Mouse (Mus musculus) kidney, embryonic 15.5 days (tissue): ENCODE measurements around the gene Gpr132. TPM values are rescaled to one million over a fixed set of nuclear protein-coding genes. Genes with fewer than 3 reads are reported as not detected.
"Not testable (repeated sequence)": the region's sequence is repeated elsewhere in the genome, so short reads cannot be mapped to it uniquely, and the experiment has no call there.

Experiments used
- ATAC-seq: fragments of 200-750 bp; cut with Nextera tagmentation; replicated peaks from 2 replicates; pipeline ENCODE4 v1.8.0; 2017; ENCODE audit warnings: moderate TSS enrichment; ENCODE audit not compliant: low FRiP score
- H3K27ac ChIP-seq: fragments of 300-500 bp; sonication (generic); 2 replicates; pipeline ENCODE4 v1.5.1; 2015; ENCODE audit warnings: mild to moderate bottlenecking, inconsistent platforms
- H3K27me3 ChIP-seq: fragments of 300-500 bp; sonication (generic); 2 replicates; pipeline ENCODE4 v1.6.1; 2015; ENCODE audit warnings: inconsistent platforms
- H3K36me3 ChIP-seq: fragments of 300-500 bp; sonication (generic); 2 replicates; pipeline ENCODE4 v1.6.1; 2015; ENCODE audit warnings: inconsistent platforms
- H3K4me1 ChIP-seq: fragments of 300-500 bp; sonication (generic); 2 replicates; pipeline ENCODE4 v1.6.1; 2015; ENCODE audit warnings: inconsistent platforms
- H3K4me2 ChIP-seq: fragments of 300-500 bp; sonication (generic); 2 replicates; pipeline ENCODE4 v1.6.1; 2015; ENCODE audit warnings: moderate library complexity, mild to moderate bottlenecking, inconsistent platforms
- H3K4me3 ChIP-seq: fragments of 300-500 bp; sonication (generic); replicated peaks from 2 replicates; pipeline ENCODE4 v1.5.1; 2015; ENCODE audit warnings: mild to moderate bottlenecking, inconsistent platforms
- H3K9ac ChIP-seq: fragments of 300-500 bp; sonication (generic); 2 replicates; pipeline ENCODE4 v1.6.1; 2015; ENCODE audit warnings: mild to moderate bottlenecking, inconsistent platforms
- H3K9me3 ChIP-seq: fragments of 300-500 bp; sonication (generic); replicated peaks from 2 replicates; pipeline ENCODE4 v1.6.1; 2016; ENCODE audit warnings: inconsistent platforms
- WGBS: fragments of 180-500 bp; shearing (Covaris S2); methylation state at CpG from one replicate; pipeline ENCODE4 v1.1.7; 2015; ENCODE audit warnings: mixed read lengths; 5-methylcytosine and 5-hydroxymethylcytosine counted together
- polyA plus RNA-seq: library from polyadenylated mRNA; unstranded; fragments of >200 nt; fragmentation: Nextera tagmentation; extraction: Ambion mirVana; gene quantifications from 2 replicates; pipeline ENCODE4 v1.2.1, GENCODE M21; 2015

Gpr132 gene
- polyA plus RNA-seq, 1 experiment from 2014 or later, result 0.12 TPM

DNA sequence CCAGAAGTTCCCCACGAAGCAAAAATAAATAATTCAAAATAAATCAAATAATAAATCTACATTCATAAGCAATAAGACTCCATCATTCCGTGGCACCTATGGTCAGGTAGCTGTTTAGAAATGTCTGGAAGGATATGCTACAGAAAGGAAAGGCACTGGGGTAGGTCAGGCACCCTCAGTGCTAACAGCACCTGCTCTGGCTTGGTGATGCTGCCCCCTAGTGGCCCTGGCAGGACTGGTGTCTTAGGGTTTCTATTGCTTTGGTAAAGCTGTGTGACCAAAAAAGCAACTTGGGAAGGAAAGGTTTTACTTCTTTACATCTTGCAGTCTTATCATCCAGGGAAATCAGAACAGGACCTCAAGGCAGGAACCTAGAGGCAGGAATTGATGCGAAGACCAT lies 24.2 kb downstream of the Gpr132 start:
- Histone ChIP-seq H3K4me3 (no peak overlapping the region), H3K36me3 (no peaks in the 10 kb centered on the region), H3K4me2 (no peak overlapping the region), H3K9ac (no peak overlapping the region), H3K27me3 (no peaks in the 10 kb centered on the region; the same call in 1 of the 2 replicates), H3K4me1 (no peaks in the 10 kb centered on the region), H3K27ac (no peak overlapping the region), H3K9me3 (no peaks in the 10 kb centered on the region)
- 19% methylated on average over 3 of the region's 3 CpGs for WGBS
- peak; percentile 71; the same call in 1 of the 2 replicates for ATAC-seq

- not testable (repeated sequence) for ATAC-seq, H3K9ac ChIP-seq, H3K27me3 ChIP-seq, H3K4me2 ChIP-seq, H3K4me3 ChIP-seq, H3K27ac ChIP-seq, H3K9me3 ChIP-seq, H3K36me3 ChIP-seq, H3K4me1 ChIP-seq
- WGBS, result 78% methylated on average over 2 of the region's 2 CpGs
These were observed 25.9 kb downstream of the Gpr132 start for GRCm38 (mm10) chr12:112842128-112842527.

DNA sequence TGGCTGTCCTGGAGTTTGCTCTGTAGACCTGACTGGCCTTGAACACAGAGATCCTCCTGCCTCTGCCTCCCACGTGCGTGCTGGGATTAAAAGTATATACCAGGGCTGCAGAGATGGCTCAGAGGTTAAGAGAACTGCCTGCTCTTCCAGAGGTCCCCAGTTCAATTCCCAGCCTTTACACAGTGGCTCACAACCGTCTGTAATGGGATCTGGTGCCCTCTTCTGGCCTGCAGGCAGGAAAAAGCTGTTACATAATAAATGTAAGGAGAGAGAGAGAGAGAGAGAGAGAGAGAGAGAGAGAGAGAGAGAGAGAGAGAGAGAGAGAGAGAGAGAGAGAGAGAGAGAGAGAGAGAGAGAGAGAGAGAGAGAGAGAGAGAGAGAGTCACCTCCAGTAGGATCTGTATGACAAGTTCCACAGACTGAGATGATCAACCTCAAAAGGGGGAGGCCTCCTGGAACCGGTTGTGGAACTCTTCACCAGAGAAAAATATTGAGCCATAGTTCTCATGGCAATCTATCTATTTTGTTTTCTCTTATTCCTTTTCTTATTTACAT lies 26.6 kb downstream of the Gpr132 start:
- ATAC-seq, H3K9ac ChIP-seq: not testable (repeated sequence)
- WGBS, result 64% methylated on average over 4 of the region's 4 CpGs

GRCm38 (mm10) chr12:112840209-112841086 lies 27.6 kb downstream of the Gpr132 start:
- Histone ChIP-seq H3K27me3 (no peaks in the 10 kb centered on the region; the same call in 1 of the 2 replicates), H3K9ac (no peak overlapping the region), H3K4me2 (no peak overlapping the region), H3K4me1 (no peaks in the 10 kb centered on the region), H3K4me3 (no peak overlapping the region), H3K9me3 (no peaks in the 10 kb centered on the region), H3K27ac (no peak overlapping the region), H3K36me3 (no peaks in the 10 kb centered on the region)
- no peak for ATAC-seq
- 82% methylated on average over 25 of the region's 25 CpGs for WGBS

More for the DNA sequence above, 26.6 kb downstream of the Gpr132 start:
- not testable (repeated sequence) for H3K4me2 ChIP-seq, H3K27ac ChIP-seq, H3K9me3 ChIP-seq, H3K36me3 ChIP-seq, H3K27me3 ChIP-seq, H3K4me1 ChIP-seq, H3K4me3 ChIP-seq

DNA sequence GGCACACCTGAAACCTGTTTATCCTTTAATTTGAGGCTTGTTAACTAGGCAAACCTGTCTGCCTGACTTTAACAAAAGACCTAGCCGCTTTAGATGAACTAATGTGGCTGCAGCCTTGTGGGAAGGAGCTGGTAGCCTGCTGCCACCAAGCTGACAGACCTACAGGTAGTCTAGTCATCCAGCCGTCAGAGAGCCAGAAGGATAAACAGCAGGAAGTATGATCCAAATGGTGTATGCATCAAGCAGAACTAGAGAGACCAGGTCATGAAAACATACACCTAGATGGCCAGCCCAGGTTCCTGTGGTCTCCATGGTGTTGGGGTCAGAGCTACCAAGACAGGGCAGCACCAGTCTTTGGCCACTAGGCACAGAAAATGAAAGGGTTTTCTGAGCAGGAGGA lies 33.0 kb downstream of the Gpr132 start:
- Histone ChIP-seq H3K9ac (no peak overlapping the region), H3K27me3 (no peaks in the 10 kb centered on the region), H3K9me3 (no peaks in the 10 kb centered on the region), H3K4me3 (no peak overlapping the region), H3K4me1 (peaks cover 8% of the 10 kb centered on the region), H3K36me3 (peaks cover 12% of the 10 kb centered on the region; the same call in 1 of the 2 replicates), H3K27ac (no peak overlapping the region), H3K4me2 (no peak overlapping the region)
- 64% methylated on average over 2 of the region's 2 CpGs for WGBS
- no peak for ATAC-seq

DNA sequence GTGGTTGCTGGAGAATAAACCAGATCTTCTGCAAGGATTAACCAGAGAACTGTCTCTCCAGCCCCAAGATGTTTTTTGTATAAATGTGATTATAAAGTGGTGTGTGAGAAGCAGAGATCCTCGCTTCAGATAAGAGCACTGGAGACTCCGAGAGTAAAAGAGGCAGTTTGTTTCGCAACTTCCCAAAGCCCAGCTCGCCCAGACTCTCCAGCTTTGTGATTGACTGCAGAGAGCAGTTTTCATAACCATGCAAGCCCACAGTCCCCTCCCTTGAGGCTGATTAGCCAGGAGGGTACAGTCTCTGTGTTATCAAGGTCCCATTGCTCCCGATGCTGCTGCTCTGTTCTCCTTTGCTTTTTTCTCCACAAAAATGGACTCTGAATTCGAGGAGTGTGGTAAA lies 34.5 kb downstream of the Gpr132 start:
- WGBS, result 68% methylated on average over 6 of the region's 6 CpGs
- Histone ChIP-seq H3K36me3 (peaks cover 12% of the 10 kb centered on the region; the same call in 1 of the 2 replicates), H3K4me1 (peaks cover 9% of the 10 kb centered on the region), H3K9ac (no peak overlapping the region), H3K4me2 (no peak overlapping the region), H3K4me3 (no peak overlapping the region), H3K9me3 (no peaks in the 10 kb centered on the region), H3K27me3 (no peaks in the 10 kb centered on the region), H3K27ac (no peak overlapping the region)
- no peak for ATAC-seq

GRCm38 (mm10) chr12:112832411-112832810 lies 35.6 kb downstream of the Gpr132 start:
- H3K36me3 ChIP-seq, result peaks cover 18% of the 10 kb centered on the region
- no peak overlapping the region for H3K9ac ChIP-seq
- H3K4me2 ChIP-seq, result no peak overlapping the region
- peaks cover 19% of the 10 kb centered on the region for H3K4me1 ChIP-seq
- no peaks in the 10 kb centered on the region for H3K27me3 ChIP-seq
- no peak overlapping the region for H3K27ac ChIP-seq
- no peak for ATAC-seq
- no peak overlapping the region for H3K4me3 ChIP-seq
- WGBS, result 92% methylated on average over 5 of the region's 5 CpGs
- H3K9me3 ChIP-seq, result no peaks in the 10 kb centered on the region

- WGBS, result 84% methylated on average over 3 of the region's 3 CpGs
These were observed 37.5 kb downstream of the Gpr132 start for GRCm38 (mm10) chr12:112830570-112830969.

GRCm38 (mm10) chr12:112830141-112830540 lies 37.9 kb downstream of the Gpr132 start:
- Histone ChIP-seq H3K9ac (peak overlapping the region; percentile 70), H3K27ac (no peak overlapping the region; the same call in 1 of the 2 replicates), H3K36me3 (peaks cover 37% of the 10 kb centered on the region), H3K4me3 (peak overlapping the region; percentile 94), H3K9me3 (no peaks in the 10 kb centered on the region), H3K27me3 (no peaks in the 10 kb centered on the region), H3K4me2 (peak overlapping the region; percentile 65), H3K4me1 (peaks cover 40% of the 10 kb centered on the region)
- no peak for ATAC-seq
- 24% methylated on average over 2 of the region's 2 CpGs for WGBS

More at GRCm38 (mm10) chr12:112830570-112830969, 37.5 kb downstream of the Gpr132 start:
- no peak overlapping the region for H3K27ac ChIP-seq
- peak overlapping the region; percentile 65 for H3K4me2 ChIP-seq
- H3K4me3 ChIP-seq, result peak overlapping the region; percentile 94
- H3K9ac ChIP-seq, result peak overlapping the region; percentile 70
- no peak for ATAC-seq
- no peaks in the 10 kb centered on the region for H3K9me3 ChIP-seq
- peaks cover 34% of the 10 kb centered on the region for H3K36me3 ChIP-seq
- peaks cover 37% of the 10 kb centered on the region for H3K4me1 ChIP-seq
- no peaks in the 10 kb centered on the region for H3K27me3 ChIP-seq

DNA sequence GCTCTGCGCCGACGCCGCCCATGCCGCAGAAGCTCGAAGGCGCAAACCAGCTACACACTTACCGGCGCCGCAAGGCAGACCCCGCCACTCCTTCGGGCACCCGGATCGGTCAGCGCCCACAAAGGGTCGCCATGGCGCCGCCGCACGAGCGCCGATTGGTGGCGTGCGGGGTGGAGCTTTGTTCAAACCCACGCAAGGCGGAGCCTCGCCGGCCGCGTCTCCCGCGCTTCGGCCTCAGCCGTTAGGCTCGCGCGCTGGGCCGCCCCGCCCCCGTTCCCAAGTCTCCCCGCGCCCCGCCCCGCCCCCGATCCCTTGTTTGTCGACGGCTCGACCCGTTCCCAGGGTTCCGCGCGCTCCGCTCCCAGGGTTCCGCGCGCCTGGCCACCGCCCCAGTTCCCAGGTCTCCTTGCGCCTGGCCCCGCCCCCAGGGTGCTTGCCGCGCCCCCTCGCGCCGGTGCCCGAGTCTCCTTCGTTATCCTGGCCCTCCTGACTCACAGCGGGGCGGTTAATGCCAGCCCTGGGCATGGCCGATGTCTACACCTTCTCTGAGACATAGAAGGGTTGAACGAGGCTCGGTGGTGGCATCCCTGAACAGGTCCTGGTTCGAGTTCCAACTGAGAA lies 38.7 kb downstream of the Gpr132 start, which contains the start of gene Cdca4:
Cdca4 (minus strand) TSS at position 180 of the 621 bp plus-strand sequence.
- peaks cover 48% of the 10 kb centered on the region for H3K4me1 ChIP-seq
- H3K4me2 ChIP-seq, result peak within 1 kb of the TSS; percentile 73
- under 1% methylated on average over 62 of the region's 72 CpGs for WGBS
- no peaks in the 10 kb centered on the region for H3K9me3 ChIP-seq
- peak; percentile 98 for ATAC-seq
- peaks cover 45% of the 10 kb centered on the region for H3K36me3 ChIP-seq
- H3K9ac ChIP-seq, result peak within 1 kb of the TSS; percentile 97
- H3K27ac ChIP-seq, result peak within 1 kb of the TSS; percentile 96
- peak within 1 kb of the TSS; percentile 94 for H3K4me3 ChIP-seq
- H3K27me3 ChIP-seq, result no peaks in the 10 kb centered on the region

DNA sequence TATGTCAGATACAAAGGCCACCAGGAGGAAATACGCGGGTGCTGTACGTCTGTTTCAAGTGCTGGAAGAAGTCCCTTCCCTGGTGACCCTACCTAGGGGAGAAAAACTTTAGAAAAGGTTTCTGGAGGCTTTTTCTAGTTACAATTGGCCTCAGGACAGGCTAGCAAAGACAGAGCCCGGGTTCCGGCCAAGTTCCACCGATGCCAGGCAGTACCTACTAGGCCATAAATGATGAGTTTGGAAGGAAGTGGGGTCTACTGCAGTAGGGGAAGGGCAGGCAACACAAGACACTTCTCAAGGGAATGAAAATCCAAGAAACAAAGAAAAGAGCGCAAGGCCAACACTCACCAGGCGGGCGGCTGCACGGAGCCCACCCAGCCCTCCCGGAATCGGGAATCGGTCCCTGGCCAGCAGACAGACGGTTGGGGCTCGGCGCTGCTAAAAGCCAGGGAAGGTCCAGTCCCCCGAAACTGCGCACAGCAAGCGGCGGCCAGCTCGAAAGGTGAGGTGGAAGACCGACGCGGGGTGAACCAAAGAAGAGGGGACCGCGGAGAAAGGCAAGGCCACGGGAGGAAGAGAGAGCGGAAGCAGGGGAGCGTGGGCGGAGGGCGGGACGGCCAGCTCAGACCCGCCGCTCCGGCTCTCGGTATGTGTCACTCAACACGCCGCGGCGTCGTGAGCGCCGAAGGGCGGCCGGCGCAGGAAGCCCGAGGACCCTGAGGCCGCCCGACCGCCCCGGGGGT lies 39.4 kb downstream of the Gpr132 start:
- H3K27me3 ChIP-seq, result no peaks in the 10 kb centered on the region
- H3K4me2 ChIP-seq, result peak overlapping the region; percentile 73
- peak; percentile 88 for ATAC-seq
- peak overlapping the region; percentile 94 for H3K4me3 ChIP-seq
- peaks cover 50% of the 10 kb centered on the region for H3K36me3 ChIP-seq
- peak overlapping the region; percentile 97 for H3K9ac ChIP-seq
- WGBS, result under 1% methylated on average over 50 of the region's 51 CpGs
- no peaks in the 10 kb centered on the region for H3K9me3 ChIP-seq
- H3K4me1 ChIP-seq, result peaks cover 55% of the 10 kb centered on the region
- H3K27ac ChIP-seq, result peak overlapping the region; percentile 96
